Mouse (Mus musculus) brain, embryonic 14.5 days (tissue): ENCODE results near the gene Slc26a9. TPM values are rescaled to one million over a fixed set of nuclear protein-coding genes. Genes with fewer than 3 reads are reported as not detected.

Experiments used
- DNase-seq: peaks from one replicate; pipeline ENCODE4 v3.0.0-alpha.2; 2011; ENCODE audit warnings: low read depth
- CTCF ChIP-seq: fragments of 200-500 bp; IDR thresholded peaks from 2 replicates; pipeline ENCODE4 v1.5.1; 2012; ENCODE audit warnings: inconsistent platforms, mild to moderate bottlenecking, moderate library complexity, borderline replicate concordance; ENCODE audit not compliant: insufficient read depth, insufficient read length; ENCODE audit errors: extremely low read depth
- POLR2A ChIP-seq: fragments of 200-500 bp; IDR thresholded peaks from 2 replicates; pipeline ENCODE4 v1.6.1; 2012; ENCODE audit warnings: mild to moderate bottlenecking, inconsistent platforms, borderline replicate concordance; ENCODE audit not compliant: poor library complexity, insufficient read depth, insufficient read length, severe bottlenecking; ENCODE audit errors: extremely low read depth
- polyA plus RNA-seq: library from polyadenylated mRNA; depleted of rRNA; stranded (reverse); fragments of >200 nt; gene quantifications from 2 replicates; pipeline ENCODE4 v1.2.3, GENCODE M21; 2012

Slc26a9 gene
- polyA plus RNA-seq, 1 experiment: 0.14 TPM

DNA sequence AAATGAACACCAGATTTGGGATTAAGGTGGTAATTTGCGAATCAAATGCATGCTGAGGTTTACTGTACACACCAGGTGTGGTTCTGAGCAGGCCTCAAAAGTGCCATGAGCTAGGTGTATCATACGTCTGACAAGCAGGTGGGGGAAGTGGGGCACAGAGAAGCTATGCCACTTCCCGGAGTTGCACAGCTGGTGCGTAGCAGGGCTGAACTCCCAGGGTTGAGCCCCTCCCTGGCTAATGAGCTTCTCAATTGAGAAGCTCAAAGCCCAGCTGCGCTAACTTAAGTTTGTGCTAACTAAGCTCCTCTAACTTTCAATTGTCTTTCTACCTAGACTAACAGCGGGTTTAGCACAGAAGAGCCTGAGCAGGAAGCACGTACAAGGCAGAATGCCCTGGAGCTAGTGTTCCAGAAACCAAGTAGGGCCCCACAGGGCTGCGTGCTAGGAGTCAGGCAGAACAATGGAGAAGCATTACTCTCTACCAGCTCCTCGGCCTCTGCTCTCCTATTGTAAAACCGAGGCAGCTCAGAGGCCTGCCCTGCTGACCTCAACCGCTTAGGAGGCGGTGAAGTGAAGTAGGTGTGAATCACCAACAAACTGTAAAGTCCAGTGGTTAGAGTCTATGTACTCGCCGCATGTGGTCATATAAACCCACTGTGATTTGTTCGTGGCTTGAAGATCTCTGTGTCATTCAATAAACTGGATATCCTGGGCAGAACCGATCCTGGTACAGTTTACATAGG is 24.7 kb upstream of the Slc26a9 start:
- no peak for DNase-seq
- TF ChIP-seq CTCF (no peak), POLR2A (no peak)

DNA sequence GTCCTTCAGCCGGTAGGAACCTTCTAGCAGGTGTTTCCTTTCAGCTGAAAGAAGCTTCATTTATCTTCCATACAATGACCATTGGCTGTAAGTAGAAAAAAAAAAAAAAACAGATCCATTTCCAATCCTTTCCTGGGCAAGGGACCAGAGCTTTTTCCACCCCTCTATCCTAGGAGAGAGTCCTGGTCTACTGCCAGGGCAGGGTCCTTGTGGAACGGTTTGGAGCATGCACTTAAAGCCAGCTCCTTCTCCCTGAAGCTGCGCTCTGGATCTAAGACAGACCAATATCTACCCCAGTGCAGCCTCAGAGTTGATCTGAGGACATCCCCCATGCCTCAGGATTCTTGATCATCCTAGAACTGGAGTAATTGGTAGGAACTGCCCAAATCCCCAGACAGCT is 21.8 kb upstream of the Slc26a9 start:
- no peak for DNase-seq
- TF ChIP-seq CTCF (no peak), POLR2A (no peak)

DNA sequence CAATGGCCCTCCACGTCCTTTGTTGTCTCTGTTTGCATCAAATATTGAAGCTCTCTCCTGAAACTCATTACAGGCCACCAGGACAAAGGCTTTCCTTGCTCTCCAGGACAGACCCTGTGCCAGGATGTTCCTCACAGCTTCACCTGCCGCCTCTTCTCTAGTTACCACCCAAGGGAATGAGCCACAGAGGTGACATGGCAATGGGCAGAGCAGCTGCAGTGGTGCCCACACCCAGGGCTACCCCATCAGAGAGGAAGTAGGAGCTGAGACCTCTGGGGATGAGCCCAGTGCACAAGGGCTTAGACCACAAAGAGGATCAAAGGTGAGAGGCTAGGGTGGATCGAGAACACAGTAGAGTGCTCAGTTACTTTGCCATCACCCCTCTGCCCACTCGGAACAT is 20.3 kb upstream of the Slc26a9 start:
- no peak for DNase-seq
- TF ChIP-seq POLR2A: no peak
- TF ChIP-seq CTCF: no peak

GRCm38 (mm10) chr1:131726586-131726985 is 17.2 kb upstream of the Slc26a9 start:
- no peak for DNase-seq
- no peak for TF ChIP-seq CTCF
- TF ChIP-seq POLR2A: no peak

DNA sequence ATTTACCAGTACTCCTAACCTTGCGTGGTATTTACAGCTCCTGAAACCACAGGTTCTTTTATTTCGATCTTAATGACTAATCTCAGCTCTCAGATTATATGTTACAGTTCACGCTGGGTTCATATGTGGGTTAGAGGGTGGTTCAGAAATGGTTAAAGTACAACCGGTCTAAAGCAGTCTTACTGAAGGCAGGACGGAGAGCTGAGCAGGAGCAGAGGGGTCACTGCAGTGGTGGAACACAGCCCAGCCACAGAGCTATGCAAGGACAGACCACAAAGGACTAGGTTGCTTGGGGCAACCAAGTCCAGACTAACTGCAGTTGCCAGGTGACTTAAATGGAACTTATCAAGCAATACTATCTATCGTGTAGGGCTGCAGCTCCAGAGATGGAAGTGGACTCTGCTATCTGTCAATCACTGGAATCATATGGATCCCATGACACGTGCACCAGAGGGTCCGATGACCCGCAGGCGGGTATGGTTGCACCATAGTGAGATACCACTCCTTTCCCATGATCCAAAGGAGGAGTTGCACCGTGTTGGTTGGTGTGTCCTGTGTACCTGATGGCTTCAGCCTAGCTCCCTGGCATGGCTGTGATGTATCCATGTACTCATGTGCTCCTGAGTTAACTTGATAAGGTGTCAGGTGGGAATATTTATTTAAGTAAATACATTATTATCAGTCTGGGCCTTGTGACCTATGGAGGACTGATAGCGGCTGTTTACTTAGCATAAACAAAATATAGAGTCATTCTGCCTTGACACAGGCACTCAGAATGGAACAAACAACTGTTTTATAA is 13.0 kb upstream of the Slc26a9 start:
- no peak for DNase-seq

GRCm38 (mm10) chr1:131733474-131734180 is 10.2 kb upstream of the Slc26a9 start:
- no peak for DNase-seq
- TF ChIP-seq CTCF (no peak), POLR2A (no peak)

More for the DNA sequence above, 13.0 kb upstream of the Slc26a9 start:
- TF ChIP-seq CTCF: no peak
- TF ChIP-seq POLR2A: no peak

DNA sequence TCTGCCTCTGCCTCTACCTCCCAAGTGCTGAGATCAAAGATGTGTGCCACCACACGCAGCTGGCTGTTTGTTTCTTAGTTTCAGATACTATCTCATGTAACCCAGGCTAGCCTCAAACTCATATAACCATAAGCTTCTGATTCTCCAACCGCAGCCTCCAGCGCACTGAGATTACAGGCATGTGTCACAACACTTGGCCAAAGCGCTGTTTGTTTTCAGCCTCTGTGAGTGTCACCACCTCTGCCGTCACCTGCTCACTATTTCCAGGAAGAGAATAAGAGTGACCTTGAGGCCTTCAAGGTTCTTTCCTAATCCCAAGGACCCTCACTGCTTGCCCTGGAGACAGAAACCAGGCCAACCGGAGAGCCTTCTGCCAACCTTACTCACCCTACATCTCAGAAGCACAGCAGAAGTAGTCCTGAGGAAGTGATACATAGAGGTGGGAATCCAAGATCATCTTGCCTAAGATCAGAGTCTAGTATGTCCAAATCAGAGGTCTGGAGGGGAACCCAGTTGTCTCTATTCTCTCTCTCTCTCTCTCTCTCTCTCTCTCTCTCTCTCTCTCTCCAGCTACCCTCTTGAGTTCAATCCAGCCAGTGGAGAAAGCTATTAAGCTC is 9.1 kb upstream of the Slc26a9 start:
- TF ChIP-seq POLR2A (no peak), CTCF (no peak)
- no peak for DNase-seq

DNA sequence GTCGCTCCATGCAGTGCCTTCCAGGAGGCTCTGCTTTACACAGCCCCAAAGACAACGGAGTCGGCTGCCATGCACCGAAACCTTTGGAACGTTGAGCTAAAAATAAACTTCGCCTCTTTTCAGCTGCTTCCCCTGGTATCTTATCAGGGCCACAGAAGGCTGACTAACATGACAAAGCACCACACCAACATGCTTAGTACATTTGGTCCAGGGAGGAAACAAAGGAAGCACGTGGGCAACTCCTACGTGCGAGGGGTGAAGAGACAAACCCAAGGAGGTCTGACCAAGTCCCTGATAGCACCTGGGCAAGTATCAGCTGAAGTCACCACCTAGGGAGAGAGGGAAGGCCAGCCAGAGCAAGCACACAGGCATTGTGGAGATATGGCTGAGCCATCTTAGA is 7.3 kb upstream of the Slc26a9 start:
- no peak for DNase-seq
- TF ChIP-seq POLR2A (no peak), CTCF (no peak)

DNA sequence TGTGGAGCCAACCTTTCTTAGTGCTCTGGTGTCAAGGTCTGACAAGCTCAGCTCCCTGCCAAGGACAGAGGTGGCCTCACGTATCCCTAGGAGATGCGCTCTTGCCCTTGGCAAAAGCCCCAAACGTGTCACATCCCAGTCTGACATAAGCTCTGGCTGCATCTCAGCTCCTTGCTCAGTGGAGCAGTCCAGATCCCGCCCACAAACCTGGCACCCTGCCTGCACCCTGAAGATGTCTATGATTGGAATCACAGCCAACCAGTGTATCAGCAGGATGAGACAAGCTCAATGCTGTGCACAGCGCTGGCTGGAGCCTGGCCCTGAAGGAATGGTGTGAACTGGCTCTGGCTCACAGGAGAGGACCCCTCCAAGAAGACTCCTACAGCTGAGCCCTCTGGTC is 6.6 kb upstream of the Slc26a9 start:
- TF ChIP-seq POLR2A: no peak
- no peak for TF ChIP-seq CTCF
- DNase-seq: peak; percentile 88

DNA sequence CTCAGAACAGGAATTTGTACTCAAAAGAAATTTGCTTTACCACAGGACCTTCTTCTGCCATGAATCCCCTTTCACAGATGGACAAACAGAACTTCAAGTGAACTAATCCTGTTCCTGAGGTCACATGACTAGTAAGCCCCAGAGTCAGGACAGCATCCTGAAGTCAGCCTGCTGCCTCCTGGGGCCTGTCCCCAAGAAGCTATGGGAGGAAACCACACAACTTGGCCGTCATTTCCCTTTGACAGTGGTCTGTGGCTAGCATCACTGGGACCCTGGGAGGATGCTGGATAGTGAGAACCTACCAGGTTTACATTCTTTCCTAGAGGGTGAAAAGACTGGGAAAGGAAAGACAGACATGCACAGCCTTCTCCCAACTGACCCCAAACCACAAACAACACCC is 5.1 kb upstream of the Slc26a9 start:
- DNase-seq: no peak
- TF ChIP-seq CTCF (no peak), POLR2A (no peak)

DNA sequence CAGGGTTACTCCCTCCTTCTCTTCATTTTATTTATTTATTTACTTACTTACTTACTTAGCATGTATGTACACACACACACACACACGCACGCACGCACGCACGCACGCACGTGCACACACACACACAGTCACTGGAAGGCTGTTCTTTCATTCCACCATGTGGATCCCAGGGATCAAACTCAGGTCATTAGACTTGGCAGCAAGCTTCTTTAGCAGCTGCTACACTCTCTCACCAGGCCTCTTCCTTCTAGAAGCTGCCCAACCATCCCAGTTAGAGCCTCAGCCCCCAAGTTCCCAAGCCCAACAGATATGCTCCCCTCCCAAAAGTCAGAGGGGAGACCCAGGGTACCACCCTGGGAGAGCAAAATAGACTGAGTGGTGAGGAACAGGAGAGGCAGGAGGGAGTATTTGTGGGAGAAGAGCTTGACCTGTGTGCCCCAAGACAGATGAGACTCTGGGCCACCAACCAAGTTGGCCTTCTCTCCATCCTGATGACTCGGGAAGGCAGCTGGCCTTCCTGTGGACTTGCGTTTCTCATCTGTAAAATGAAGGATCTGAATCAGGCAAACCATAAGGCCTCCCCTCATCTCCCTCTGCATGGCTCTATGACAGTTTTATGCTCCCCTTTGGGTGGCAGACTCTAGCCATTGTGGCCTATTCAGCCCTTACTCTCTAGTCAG is 4.2 kb upstream of the Slc26a9 start:
- no peak for TF ChIP-seq POLR2A
- no peak for TF ChIP-seq CTCF
- DNase-seq: no peak

DNA sequence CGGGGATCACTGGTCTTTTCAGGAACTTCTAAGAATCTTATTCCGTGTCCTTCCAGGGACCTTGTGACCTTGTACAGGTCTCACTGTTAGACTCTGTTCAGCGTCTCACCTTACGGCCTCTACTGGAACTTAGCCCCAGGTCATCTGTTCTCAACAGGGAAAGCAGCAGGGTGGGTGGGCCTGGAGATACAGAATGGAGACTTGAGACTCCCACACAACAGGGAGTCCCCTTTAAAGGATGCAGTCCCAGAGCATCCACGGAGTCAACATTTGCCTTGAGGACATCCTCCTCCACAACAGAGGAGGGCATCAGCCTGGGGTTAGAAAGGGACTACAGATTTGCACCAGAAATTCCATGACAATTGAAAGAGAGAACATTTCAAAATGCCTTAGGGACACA is 1.6 kb downstream of the Slc26a9 start:
- DNase-seq: no peak
- TF ChIP-seq POLR2A (no peak), CTCF (no peak)
